Mouse (Mus musculus): ENCODE data around the gene Trp73.

Gene Trp73

DNA sequence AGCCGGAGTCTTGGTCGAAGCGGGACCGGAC lies at the start of gene Trp73:
TSS of gene Trp73 (minus strand) at position 27 of the 31 bp plus-strand sequence.
- DNase-seq (ENCODE audit: inconsistent ontology term) = no peak

DNA sequence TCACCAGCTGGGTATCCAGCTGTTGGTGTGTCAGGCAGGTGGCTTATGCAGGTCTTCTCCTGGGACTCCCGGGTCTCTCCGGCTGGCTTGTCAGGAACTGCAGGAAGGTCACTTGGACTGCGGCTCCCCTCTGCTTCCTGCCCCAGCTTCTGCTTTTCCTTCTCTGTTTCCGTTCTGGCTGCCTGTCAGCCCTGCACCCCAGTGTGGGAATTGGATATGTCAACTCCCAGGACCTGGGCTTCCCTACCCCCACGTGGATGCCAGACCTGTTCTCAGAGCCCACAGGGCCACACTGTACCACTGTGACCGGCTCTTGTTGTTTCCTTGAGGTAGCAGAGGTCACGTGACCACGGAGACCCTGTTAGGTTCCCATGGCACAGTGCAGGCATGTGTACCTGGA lies 48.9 kb upstream of the Trp73 start:
- no peak for DNase-seq (ENCODE audit: inconsistent ontology term)

DNA sequence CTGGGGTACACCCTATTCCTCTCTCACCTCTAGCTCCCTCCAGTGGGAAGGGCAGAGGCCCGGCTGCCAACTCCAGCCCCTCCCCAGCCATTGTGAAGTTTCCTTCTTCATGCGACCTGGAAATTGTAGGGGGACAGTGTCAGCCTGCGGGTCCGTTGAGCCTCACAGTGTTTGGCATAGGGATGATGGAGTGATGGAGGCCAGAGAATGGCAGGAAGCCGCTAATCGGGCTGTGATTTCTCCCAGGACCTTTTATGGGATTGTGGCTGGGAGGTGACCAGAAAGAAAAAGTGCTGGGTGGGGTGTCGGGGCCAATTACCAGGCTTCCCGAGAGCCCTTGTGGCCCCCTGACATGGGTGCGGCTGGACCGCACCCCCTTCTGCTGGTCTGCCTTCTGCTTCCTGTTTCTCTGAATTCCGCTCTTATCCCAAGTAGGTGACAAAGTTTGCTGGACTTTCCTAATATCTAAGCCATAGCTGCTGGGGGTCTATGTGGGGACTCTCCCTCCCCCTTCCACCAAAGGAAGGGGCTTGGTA lies 46.1 kb upstream of the Trp73 start:
- no peak for DNase-seq (ENCODE audit: inconsistent ontology term)

DNA sequence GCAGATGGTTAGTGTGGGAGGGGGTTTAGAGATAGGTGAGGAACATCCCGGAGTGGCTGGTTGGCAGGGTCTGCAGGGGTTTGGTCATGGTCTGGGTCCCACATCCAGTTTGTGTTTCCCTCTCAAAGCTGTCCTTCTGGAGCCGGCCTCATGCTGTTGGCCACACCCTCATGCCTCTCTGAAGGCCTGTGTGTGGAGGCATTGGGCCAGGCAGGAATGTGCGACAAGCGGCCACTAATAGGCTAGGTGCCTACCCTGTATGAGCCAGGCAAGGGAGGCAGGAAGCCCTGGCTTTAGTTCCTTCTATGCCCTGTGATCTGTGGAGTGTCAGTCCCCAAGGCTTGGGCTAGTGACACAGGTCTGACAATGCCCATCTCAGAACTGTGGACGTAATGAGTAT lies 45.0 kb upstream of the Trp73 start:
- DNase-seq (ENCODE audit: inconsistent ontology term) = no peak

DNA sequence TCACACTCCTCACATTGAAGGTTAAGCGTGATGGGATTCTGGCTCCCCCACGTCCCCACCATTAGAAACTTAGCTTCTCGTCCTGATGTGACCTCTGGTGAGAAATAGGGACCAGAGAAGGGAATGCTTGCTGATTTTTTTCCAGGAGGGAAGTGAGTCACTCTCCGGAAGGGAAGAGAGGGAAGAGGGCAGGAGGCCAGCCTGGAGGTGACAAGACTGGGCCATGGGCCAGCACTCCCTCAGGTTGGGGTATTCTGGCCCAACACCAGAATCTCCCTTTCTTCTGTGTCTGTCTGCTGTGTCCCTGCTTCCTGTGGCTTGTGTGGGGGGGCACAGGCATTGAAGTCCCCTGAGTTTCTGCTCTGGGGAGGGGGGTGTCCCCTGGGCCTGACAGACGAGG lies 43.6 kb upstream of the Trp73 start:
- DNase-seq (ENCODE audit: inconsistent ontology term) = peak; percentile 66

DNA sequence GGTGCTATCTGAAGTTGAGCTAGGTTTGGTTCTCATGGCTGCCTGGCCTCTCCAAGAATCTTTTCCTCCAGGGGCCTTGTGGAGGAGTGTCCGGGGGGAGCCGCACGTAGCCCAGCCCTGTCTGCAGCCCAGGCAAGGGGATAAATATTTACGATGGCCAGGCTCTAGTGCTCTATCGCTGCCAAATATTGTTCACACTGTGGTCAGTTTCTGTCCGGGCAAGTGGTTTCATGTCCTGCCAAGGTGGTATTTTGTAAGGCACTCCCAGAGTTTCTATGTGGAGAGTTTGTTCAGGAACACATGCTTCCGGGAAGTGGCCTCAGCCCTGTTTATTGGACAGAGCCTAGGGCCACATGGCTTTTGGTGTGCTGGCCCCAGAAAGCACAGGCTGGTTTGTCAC lies 41.0 kb upstream of the Trp73 start:
- DNase-seq (ENCODE audit: inconsistent ontology term) = no peak

DNA sequence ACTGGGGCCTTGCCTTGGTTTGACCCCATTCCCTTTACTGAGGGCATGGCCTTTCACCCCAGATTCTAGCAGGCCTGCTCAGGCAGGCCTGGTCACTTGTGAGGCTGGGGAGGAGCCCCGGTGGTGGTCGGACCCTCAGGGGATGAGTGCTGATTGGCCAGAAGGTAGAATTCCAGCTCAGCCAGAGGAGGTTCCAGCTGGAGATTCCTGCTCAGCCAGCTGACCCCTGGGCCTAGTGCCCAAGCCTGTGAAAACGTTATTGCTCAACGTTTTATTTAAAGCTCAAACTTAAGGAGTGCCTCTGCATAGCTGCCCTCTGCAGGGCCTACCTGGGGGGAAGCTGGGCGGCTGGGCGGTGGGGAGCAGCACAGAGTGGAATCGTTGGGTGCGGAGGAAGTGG lies 37.2 kb upstream of the Trp73 start:
- DNase-seq (ENCODE audit: inconsistent ontology term) = no peak

DNA sequence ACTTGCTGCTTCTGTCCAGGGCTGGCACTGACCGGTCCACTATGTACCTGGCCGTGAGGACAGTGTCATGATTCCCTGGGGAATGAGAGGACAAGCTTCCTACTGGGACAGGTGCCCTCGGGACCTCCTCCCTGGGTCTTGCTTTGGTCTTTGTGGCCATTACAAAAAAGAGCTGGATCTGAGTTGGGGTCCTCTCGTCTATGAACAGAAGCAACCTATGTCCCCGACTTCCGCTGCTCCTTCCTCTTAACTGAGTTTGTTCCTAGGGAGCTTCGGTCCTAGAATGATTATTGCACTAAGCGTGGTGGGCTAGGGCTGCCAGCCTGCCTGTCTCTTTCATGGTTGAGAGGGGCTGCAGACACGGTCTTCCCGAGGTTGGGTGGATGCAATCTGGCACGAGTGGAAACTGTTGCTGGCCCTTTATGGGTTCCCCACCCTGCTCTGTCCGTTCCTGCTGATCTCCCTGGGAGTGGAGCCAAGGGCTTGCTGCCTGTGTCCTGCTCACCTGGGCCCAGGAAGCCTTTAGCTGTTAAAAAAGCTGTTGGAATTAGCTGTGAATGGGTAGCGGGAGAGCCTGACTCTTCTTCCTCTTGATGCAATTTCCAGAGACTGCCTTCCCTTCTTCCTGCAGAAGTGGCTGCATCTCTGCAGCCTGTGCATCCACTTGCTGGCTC lies 32.1 kb upstream of the Trp73 start:
- DNase-seq (ENCODE audit: inconsistent ontology term) = no peak

DNA sequence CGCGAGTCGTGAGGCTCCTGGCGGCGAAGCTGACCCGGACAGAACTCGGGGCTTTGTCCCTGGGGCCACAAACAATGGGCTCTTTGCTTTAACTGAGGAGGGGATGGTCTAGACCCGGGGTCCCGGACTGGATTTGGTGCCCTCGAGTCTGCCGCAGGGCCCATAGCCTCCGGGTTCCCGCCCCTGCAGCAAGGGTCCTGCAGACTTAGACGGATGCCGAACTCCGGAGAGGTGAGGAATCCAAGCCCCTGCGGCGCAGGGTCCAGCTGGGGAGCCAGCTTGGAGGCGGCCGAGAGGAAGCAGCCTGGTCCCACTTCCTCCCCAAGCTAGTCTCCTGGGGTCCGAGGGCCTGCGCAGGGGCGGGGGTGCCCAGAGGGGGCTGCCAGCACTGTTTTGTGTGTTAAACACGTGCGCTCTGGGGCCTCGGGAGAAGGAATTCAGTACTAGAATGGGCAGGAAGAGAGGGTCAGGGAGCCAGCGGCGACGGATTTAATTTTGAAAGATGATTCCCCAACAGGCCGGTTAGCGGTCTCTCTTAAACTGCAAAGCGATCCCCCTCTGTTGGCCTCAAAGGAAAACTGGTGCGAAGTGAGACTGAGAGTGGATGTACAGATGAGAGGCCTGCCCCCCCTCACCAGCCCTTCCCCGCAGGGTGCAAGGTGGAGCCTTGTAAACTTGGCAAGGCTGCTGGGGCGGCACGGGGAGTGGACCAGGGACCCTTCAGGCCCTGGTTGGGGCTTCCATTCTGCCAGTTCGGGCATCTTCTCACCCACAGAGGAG lies 31.3 kb upstream of the Trp73 start:
- no peak for DNase-seq (ENCODE audit: inconsistent ontology term)

DNA sequence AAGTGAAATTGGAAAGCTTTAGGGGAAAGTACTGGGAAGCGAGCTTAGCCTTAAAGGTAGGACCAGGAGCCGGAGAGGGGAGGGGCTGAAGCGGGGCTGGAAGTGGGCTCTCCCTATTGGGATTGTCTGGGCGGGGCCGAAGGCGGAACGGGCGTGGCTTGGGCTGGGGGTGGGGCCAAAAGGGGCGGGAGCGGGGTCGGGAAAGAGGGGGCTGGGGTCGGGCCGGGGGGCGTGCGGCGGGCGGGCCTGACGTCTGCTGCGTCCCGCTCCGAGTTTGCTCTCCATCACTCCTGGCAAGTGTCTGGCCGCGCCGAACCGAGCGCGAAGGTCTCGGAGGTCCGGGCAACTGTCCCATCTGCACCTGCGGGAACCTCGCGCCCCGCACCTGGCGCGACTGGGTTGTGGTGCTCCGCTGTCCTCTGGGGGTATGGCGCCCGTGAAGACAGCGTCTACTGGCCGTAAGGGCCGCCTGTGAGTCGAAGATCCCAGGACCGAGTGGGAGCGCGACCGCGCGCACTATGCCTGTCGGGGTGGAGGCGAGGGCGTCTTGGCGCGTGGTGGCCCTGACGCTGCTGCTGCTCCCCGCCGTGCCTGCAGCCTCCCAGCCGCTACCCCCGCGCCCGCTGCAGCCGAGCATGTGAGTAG lies 30.6 kb upstream of the Trp73 start, which contains the start of gene Megf6:
TSS of gene Megf6 (plus strand) at position 225 of the 645 bp plus-strand sequence.
- peak; percentile 66 for DNase-seq (ENCODE audit: inconsistent ontology term)

DNA sequence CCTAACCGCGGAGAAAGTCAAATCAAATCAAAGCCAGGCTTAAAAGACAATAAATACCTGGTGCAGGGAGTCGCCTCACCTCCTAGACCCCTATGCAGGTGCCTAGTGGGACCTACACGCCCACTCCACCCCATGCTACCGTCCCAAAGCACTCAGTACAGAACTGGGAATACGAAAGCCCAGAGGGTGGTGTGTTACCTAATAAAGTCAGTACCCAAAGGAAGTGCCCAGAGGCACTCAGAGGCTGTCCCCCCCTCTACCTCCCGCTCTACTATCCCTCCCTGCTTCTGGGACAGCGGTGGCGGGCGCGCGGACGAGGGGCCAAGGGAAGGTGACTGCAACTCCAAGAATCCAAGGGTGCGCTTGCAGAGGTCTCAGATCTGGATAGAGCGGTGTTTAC lies 30.0 kb upstream of the Trp73 start:
- DNase-seq (ENCODE audit: inconsistent ontology term) = no peak

DNA sequence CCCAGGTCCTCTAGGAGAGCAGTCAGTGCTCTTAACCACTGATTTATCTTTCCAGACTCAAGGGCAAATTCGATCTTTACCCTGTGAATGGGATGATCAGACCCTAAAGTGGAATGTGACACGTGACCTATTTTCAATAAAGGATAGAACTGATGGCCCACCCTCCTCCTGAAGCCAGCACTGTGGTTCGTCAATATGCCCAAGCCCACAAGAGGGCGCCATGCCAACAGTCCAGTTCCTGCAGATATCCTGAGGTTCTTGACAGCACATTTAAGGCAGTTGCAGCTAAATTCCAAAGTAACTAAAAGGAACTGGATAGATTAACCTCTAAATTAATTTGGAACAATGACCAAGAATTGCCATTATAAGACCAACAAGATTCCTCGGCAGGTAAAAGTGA lies 27.0 kb upstream of the Trp73 start:
- DNase-seq (ENCODE audit: inconsistent ontology term) = peak; percentile 34

DNA sequence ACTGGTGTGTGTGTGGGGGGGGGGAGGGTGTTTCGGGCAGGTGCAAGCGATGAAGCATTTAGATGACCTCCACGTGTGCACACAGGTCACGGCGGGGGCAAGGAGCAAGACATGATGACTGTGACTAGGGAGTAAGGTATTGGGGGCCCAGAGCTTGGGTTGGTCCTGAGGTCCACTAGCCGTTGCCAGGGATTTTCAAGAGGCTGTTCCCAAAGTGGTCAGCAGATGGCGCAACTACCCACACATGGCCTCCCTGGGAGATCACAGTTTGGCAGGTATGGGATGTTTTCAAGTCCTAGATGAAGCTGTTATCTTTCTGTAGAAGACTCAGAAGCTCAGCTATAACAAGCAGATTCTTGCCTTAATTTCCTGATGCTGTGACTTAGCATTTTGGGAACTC lies 23.3 kb upstream of the Trp73 start:
- DNase-seq (ENCODE audit: inconsistent ontology term) = peak; percentile 53

DNA sequence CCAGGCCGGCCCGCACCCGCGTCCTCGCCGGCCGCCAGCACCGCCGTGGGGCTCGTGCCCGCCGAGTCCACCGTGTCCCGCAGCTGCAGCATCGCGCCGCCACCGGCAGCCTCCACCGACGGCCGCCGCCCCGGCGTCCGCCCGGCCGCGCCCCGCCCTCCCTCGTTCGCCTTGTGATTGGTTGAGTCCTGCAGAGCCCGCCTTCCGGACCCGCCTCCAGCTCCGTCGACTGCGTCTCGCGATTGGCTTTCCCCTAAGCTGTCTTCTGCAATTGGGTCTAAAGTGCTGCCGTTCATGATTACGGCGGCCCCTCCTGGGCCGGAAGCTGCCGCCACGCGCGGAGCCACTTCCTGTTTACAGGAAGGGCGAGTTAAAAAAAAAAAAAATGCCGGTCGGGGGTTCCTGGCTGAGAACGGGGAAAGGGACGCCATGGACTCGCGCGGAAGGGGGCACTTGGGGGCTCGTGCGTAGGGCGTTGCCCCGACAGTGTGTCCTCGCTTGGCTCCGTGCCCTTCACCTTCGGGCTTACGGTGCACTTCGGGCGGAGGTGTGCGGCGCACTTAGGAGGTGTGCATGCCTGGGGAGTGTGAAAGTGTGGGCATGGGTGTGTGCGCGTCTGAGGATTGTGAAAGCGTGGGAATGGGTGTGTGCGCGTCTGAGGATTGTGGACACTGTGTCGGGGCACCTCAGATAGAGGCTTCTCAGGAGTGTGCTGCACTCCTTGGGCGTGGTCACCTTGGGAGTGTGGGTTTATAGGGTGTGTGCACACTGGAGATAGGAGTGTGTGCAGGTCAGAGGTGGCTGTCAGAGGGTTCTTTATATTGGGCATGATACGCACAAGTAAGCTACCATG lies 20.8 kb upstream of the Trp73 start, which contains the start of gene Tprgl:
TSS of gene Tprgl (minus strand) at position 129 of the 853 bp plus-strand sequence.
- peak; percentile 98 for DNase-seq (ENCODE audit: inconsistent ontology term)

DNA sequence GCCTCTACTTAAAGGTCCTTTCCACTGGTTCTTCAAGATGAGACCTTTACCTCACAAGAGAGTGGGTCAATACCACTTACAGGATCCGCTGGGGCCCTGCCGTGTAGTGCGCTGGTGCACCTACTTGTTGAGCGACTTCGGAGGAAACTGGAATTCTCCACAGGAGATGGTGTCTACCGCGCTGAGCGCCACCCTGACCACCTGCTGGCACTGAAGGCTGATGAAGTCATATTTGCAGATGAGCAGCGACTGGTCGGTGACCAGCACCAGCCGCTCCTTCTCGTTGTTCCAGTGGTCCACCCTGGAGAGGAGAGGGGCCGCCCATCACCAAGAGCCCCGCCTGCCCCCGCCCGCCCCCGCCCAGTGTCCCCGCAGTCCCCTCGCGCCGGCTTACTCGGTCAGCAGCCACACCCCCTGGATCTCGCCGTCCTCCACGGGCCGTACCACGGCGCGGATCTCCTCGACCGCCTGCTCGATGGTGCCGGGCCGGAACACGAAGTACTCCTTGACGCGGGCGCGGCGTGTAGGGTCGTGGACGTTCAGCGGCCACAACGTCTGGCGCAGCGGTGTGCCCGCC lies 20.0 kb upstream of the Trp73 start:
- peak; percentile 76 for DNase-seq (ENCODE audit: inconsistent ontology term)

DNA sequence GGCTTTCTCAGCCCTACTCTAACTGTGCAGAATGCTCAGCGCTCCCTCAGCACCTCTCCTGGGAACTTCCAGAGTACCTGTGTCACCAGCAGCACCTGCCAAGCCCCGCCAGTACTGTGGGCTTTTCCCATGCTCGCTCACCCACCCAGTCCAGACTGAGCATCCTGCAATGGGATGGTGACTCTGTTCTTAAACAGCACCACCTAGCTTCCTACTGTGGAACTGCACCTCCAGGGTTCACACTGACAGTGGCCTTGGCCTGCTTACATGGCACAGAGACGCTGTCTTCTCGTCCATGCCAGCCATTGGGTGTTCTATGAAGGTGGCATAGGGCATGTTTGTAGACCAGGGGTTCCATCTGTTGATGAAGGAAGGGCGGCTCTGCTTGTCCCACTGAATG lies 19.0 kb upstream of the Trp73 start:
- peak; percentile 67 for DNase-seq (ENCODE audit: inconsistent ontology term)

DNA sequence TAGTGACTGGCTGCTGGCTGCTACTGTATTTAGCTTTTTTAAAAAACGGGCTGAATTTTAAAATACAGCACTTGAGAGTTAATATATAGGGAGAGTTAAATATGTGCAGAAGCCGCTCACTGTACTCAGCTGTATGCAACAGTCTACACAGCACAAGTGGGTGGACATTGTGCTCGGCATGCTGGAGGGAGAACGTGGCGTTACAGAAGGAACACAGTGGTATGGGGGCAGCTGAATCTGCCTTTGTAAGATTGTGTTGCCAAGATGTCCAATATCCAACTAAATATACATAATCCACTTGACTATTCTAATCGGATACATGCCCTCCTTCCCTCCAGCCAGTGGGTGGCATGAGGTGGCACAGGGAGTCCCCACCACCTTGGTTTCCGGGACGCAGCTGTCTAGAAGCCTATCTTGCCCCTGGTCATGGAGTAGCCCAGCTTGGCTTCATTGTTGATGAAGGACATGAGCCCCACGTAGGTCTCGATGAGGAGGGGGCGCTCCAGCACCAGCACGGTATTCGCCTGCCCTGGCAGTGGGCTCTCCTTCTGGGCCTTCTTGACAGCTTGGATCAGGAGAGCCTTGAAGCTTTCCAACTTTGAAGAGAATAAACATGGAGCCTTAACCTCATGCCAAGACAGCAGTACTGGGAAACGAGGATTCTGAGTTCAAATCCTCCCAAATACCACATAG lies 18.1 kb upstream of the Trp73 start:
- DNase-seq (ENCODE audit: inconsistent ontology term) = no peak

DNA sequence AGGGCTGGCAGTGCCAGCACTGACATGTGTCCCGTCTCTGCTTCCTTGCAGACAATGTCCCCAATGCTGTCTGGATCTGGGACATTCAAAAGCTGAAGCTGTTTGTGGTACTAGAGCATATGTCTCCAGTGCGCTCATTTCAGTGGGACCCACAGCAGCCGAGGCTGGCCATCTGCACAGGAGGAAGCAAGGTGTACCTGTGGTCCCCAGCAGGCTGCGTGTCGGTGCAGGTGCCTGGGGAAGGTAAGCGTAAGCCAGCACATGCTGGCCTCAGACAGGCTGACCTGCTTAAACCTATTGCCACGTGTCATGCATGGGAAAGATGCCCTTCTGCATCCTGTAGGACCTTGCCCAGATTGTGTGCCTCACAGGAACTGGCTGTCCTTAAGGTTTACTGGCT lies 16.0 kb upstream of the Trp73 start:
- no peak for DNase-seq (ENCODE audit: inconsistent ontology term)

DNA sequence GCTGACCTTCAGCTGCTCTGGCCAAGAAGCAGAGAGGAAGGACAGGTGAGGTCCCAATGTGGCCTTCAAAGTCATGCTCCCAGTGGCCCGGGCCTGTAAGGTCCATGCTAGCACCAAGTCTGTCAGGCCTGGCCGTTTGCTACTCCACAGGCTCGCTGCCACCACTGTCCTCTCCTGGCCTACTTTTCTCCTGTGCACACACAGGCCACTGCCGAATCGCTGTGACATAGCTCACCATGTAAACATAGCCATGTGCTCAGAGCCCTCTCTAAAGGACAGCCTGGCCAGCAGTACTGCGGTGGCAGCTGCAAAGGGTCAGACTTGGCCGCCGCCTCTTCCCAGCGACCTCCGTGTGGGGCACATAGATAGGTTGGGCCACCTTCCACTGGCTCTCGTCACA lies 14.1 kb upstream of the Trp73 start:
- no peak for DNase-seq (ENCODE audit: inconsistent ontology term)

DNA sequence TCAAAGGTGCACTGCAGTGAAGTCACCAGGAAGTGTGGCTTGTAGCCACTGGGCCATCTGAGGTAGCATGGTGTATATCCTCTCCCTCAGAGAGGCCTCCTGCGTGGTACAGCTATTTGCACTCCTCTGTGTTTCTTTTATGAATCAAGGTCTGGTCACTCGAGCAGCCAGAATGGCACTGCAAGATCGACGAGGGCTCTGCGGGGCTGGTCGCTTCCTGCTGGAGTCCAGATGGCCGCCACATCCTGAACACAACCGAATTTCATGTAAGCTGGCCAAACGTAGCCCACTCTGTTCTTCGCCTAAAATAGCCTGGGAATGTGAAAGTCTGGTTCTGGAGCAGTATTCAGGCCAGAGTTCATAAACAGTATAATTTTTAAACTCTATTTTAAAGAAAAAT lies 6.3 kb upstream of the Trp73 start:
- DNase-seq (ENCODE audit: inconsistent ontology term) = no peak

DNA sequence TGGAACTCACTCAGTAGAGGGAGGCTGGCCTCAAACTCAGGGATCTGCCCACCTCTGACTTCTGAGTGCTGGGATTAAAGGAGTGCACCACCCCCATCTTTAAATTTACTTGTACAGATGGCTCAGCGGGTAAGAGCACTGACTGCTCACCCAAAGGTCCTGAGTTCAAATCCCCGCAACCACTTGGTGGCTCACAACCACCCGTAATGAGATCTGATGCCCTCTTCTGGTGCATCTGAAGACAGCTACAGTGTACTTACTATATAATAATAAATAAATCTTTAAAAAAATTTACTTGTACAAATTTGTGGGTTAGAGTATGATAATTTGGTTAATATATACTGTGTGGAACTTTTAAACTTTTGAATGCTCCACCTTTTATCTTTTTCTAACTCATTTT lies 4.7 kb upstream of the Trp73 start:
- no peak for DNase-seq (ENCODE audit: inconsistent ontology term)

Measured in Muller cell, postnatal 12 days (primary cell).